Mouse (Mus musculus) E14TG2a.4 (cell line): Measurements from ENCODE around the gene Mras.
A peak's percentile ranks its signal among the peaks of the same experiment; 100 is the strongest.

ENCODE experiments used
- CTCF ChIP-seq: conservative IDR thresholded peaks from 2 replicates; pipeline ENCODE4 v1.5.1; 2014; ENCODE audit warnings: low read length
- NANOG ChIP-seq: IDR thresholded peaks from 2 replicates; pipeline ENCODE4 v1.6.1; 2014; ENCODE audit warnings: borderline replicate concordance, low read length, mixed read lengths

DNA sequence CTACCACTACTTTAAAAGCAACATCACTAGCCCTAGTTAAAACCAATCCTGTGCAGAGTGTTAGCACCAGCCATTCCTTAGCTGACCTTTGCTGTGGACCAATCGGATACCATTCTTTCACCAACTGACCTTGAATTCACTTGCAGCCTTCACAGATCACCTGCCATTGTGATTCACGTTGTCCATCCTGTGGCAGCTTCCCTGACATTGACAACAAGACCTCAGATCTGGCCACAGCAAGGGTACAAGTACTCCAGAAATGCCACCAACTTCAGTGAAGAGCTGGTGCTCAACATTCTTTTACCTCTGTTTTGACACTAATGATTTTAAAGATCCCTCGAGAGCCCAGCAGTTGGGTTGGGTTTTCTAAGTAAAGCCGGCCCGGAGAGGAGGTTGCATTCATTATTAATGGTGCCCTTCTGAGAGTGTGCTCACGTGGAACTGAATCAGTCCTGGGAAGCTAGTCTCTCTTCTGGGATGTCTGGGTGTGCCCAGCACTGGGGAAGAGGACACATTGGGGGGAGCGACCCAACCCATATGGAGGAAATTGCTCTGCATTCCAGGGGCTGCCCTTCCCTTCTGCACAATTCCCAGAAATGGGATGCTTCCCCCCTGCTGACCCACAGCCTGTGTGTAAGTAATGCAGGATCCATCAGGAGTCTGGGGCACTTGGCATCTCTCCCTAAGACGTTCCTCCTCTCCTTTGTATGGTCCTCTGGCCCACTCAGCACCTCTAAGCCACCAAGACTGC, 17.1 kb downstream of the Mras start:
- TF ChIP-seq CTCF (no peak), NANOG (0 out of 2 replicates have a peak, but pooled peaks have one; percentile 8)
